Mouse (Mus musculus) frontal cortex, postnatal 10 days (tissue): ENCODE results near the gene Mest.
A peak's percentile ranks its signal among the peaks of the same experiment; 100 is the strongest.

Source experiments
- DNase-seq, 2 experiments: peaks; one replicate each; pipeline ENCODE4 v3.0.0; 2022; ENCODE audit warnings: low spot score in 2 of 2, mixed read lengths in 1 of 2

Gene Mest

DNA sequence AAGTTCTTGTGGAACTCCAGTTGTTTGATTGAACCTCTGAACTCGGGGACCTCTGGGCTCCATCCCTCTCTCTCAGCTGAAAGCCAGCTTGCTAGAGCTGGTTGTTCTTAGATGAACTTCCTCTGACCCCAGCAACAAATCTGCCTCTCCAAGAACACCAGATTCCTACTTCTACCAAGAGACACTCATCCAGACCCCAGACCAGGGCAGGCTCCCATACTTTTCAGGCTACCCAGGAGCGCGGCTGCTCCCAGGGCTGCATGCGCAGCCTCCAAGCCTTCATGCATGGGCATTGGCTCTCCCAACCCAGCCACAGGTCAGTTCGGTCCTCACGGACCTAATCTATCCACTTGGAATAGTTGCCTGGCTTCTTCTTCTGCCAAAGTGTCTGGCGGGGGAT is at the start of gene Mest:
Gene Mest (plus strand): TSS at position 217 of the 400 bp plus-strand sequence.
- DNase-seq: no peak

DNA sequence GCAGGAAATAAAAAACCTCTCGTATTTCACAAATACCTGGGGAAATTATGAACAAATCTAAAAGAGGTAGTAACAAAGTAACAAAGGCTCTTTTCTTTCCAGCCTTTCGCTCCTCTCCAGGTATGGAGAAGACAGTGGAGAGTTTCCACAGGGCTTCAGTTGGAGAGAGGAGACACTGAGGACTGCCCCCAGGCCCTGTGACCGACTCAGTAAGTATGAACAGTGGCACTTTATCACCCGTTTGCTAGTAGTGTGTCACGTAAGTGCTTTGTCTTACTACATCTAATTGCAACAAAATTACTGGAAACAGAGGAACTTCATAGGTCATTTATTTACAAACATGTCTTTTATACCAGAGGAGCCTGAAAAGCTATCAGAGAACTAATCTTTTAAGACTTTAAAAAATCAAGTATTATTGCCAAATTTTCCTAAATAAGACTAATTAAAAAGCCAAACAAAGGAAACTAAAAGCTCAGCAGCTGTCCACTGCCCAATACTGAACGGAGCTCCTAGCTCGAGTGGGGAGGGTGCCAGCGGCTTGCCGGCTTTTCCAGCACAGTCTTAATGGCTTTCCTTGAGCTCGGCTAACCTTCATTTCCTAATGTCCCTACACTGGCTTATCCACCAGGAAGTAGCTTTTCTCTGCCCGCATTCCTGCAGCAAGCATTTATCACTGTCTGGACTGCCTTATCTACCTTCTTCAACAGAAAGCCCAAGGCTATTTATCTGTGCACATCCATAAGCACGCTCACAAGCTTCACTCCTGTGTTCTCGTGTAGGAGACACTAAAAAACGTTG is 49.4 kb upstream of the Mest start:
- no peak for DNase-seq

DNA sequence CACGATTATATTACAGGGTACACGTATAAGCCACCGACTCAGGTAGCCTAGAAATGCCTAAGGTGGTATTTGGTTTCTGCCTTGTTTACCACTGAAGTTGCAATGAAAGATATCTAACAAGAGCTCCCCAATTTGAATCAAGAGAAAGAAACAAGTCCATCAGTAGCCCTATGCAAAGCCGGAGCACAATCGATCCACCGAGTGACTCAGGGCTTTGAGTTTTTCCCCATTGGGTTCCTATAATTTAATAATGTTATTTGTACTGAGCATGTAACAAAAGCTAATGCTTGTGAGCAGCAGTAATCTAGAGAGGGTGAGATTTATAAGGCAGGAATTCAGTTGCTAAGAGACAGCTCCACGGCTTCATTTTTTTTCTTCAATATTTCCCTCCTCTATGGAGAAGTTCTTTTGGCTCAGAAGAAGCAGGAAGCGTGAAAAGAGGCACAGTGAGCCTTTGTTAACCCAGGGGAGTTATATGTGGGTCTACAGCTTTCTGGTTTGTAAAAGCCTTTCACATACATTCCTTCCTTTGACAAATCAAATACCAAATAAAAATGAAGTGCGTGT is 48.5 kb upstream of the Mest start:
- no peak for DNase-seq

DNA sequence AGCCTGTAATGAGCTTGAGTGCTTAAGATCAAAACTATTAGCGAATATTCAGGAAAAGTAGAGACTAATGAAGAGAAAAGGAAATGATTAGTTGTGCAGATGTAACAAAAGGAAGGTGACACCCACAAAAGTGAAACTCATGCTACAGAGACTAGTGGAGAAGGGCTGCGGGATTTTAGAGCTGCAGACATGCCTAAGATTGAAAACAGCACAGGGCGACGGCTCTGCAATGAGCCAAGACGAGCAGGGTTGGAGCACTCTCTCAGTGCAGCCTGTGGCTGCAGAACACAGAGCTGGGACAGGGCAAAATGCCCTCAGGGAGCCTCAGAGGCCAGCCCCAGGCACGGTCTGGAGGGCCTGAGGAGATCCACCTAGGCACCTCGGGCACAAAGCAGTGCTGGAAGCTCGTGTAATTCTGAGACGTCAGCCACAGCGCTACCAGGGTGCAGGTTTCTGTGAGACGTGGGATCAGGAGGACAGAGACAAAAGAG is 48.0 kb upstream of the Mest start:
- DNase-seq: peak in 1 of 2 experiments; percentile 22

DNA sequence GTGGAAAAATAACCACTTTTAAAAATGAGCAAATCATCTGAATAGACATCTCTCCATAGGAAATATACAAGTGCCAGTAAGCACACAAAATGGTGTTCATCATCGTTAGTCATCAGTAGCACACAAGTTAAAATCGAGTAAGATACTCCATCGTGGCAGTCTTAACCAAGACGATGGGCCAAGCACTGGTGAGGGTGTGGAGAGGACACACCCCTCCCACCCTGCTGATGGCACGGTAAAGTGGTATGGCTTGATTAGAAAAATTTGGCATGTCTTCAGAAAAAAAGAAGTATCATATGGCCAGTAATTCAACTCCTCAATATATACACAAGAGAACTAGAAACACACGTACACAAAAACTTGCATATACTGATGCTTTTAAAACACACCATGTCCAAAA is 46.8 kb upstream of the Mest start:
- no peak for DNase-seq

DNA sequence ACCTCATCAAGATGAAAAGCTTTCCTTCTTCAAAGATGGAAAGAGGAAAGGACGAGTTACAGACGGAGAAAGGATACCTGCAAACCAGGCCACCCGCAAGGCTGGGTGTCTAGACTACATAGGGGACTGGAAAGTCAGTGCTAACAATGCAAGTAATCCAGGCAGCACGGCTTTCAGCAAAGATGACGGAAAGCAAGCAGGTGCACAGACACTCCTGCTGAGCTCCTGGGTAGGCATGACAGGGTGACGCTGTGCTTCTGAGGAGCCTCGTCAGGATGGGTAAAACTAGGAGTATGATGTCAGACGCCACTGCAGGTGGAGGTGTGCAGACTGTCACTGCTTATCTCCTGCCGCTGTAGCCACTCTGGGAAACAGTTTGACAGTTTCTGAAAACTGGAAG is 45.8 kb upstream of the Mest start:
- no peak for DNase-seq

- DNase-seq: no peak
Measured at GRCm38 (mm10) chr6:30678482-30678881, 44.9 kb upstream of the Mest start.

GRCm38 (mm10) chr6:30679567-30679966 is 43.8 kb upstream of the Mest start:
- DNase-seq: no peak

DNA sequence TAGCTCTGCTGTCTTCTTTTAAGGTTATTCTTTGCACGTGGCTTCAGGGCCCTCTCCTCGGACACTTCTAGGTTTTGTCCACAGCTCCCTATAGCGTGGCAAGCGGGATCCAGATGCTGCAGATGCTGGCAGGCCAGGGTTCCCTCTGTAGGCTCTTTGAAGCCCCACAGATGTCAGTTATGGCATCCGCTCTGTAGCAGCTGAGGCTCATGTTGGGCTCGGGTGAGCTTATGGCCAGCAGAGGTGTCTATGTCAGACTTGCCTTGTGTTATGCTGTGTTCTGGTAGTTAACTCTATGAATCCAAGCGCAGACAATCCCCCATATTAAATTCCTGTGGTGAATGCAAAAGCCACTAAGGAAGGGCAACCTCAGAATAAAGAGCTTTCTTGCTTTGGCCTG is 42.9 kb upstream of the Mest start:
- no peak for DNase-seq

- no peak for DNase-seq
Measured at GRCm38 (mm10) chr6:30681935-30682900, 41.1 kb upstream of the Mest start.

DNA sequence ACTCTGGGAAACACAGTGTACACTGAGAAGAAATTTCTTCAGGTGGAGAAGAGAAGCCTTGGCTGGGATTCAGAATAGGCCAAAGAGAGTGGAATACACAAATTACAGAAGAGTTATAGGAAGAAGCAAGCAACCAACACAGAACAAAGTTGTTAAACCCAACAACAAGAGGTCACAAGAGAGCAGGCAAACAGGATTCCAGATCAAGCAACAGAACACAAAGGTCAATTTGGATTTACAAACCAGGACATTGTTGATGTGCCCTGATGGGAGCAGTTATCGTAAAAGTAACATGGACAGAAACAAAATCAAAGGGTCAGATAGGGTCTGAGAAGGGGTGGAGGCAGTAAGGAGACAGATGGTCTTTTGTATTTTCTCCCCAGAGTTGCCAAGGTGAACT is 38.8 kb upstream of the Mest start:
- DNase-seq: no peak

GRCm38 (mm10) chr6:30687198-30687597 is 36.1 kb upstream of the Mest start:
- DNase-seq: no peak

DNA sequence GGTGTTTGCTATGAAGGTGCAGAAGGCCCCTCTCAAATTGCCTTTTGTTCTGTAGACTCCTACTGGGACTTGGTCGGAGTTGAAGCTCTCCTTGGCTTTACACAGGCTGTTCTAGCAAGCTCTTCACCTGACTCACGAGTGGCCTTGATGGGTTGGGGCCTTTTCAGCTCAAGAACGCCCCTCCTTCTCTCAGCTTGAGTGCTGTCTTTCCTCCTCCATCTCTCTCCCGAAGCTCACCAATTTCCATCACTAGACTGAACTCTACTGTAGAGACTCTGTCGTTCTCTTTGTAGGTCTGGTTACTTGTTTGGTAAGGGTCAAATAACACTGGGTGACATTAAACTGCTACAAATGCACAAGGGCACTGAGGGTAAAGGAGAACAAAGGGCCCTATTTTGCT is 30.5 kb upstream of the Mest start:
- no peak for DNase-seq

- peak; percentile 95 to 97 for DNase-seq
Measured at GRCm38 (mm10) chr6:30693350-30693991, 29.9 kb upstream of the Mest start, which contains the start of gene Cep41. TSS of gene Cep41 (minus strand) at chr6:30693749.

DNA sequence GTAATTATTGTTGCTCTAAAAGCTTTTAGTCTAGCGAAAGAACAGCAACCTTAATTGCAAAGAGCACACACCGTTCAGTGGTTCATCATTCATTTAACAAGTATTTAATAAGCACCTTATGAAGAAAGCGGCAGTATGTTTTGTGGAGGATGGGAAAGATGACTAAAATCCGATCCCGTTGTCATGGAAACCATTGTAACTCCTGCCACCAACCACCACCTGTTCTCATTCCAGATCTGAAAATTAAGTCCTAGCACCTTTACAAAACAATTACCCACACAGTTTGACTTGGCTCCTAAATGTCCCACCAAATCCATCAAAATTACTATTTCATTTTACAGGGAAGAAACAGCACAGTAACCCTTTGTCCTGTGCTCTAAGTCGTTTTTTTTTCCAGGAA is 29.1 kb upstream of the Mest start:
- DNase-seq: no peak

- DNase-seq: no peak
Measured at GRCm38 (mm10) chr6:30695124-30695523, 28.2 kb upstream of the Mest start.

DNA sequence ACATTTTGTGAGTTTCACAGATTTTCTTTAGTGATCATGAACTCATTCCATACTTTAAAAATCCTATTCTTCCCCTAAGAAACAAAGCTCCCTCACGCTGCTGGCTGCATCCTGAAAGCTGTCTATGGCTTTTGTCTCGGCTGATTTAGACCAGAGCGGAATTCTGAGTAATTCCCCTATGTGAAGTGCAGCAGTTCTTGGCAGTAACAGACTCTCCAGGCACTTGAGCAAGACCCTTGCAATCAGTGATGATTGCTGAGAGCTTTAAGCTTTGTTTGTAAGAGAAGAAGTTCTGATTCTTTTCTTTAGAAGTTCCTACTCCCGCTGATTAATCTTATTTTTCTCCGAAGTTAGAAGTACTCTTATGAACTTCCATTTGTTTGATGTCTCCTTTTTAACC is 25.9 kb upstream of the Mest start:
- no peak for DNase-seq

- DNase-seq: no peak
Measured at GRCm38 (mm10) chr6:30698036-30698435, 25.3 kb upstream of the Mest start.

GRCm38 (mm10) chr6:30700182-30700581 is 23.2 kb upstream of the Mest start:
- no peak for DNase-seq

DNA sequence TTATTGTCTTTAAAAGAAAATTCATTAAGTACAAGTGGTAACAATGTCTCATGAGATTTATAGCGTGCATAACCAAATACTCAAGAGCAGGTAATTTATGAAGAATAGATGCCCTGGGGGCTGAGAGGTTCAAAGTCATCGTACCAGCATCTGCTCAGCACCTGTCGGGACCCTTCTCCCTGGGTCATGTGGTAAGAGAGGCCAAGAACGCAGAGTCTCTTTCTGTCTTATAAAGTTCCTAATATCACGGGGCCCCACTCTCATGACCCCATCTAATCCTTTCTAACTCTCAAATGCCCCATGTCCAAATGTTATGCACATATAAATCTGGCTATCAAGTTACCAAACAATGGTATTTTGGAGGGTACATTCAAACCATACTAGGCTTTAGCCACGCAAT is 20.5 kb upstream of the Mest start:
- no peak for DNase-seq

GRCm38 (mm10) chr6:30703476-30703875 is 19.9 kb upstream of the Mest start:
- no peak for DNase-seq
